Mouse (Mus musculus) ES-Bruce4 (cell line): ENCODE data around the gene Krt39.

Experiments used
- CTCF ChIP-seq: IDR thresholded peaks from one replicate; pipeline ENCODE4 v1.8.1; 2011; ENCODE audit warnings: low read depth, low read length
- EP300 ChIP-seq: IDR thresholded peaks from 2 replicates; pipeline ENCODE4 v1.6.1; 2011; ENCODE audit warnings: low read depth, low read length; ENCODE audit not compliant: insufficient read depth
- POLR2A ChIP-seq: IDR thresholded peaks from one replicate; pipeline ENCODE4 v1.8.1; 2011; ENCODE audit warnings: low read length; ENCODE audit not compliant: insufficient read depth

DNA sequence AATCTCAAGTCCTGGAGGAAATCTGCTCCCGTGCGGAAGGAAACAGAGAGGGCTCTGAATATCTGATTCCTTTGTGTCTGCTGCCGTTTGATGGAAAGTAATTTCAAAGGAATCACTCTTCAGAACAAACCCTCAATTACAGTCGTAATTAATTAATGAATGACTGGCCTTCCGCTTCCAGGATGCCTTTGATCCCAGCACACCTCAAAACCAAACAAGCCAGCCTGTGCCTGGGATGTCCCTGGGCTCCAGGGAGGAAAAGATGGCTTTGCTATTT is 27.6 kb downstream of the Krt39 start:
- TF ChIP-seq POLR2A (no peak), CTCF (no peak), EP300 (no peak)
